ENCODE assay signal across 13 mouse cellular contexts in the genomic region with DNA sequence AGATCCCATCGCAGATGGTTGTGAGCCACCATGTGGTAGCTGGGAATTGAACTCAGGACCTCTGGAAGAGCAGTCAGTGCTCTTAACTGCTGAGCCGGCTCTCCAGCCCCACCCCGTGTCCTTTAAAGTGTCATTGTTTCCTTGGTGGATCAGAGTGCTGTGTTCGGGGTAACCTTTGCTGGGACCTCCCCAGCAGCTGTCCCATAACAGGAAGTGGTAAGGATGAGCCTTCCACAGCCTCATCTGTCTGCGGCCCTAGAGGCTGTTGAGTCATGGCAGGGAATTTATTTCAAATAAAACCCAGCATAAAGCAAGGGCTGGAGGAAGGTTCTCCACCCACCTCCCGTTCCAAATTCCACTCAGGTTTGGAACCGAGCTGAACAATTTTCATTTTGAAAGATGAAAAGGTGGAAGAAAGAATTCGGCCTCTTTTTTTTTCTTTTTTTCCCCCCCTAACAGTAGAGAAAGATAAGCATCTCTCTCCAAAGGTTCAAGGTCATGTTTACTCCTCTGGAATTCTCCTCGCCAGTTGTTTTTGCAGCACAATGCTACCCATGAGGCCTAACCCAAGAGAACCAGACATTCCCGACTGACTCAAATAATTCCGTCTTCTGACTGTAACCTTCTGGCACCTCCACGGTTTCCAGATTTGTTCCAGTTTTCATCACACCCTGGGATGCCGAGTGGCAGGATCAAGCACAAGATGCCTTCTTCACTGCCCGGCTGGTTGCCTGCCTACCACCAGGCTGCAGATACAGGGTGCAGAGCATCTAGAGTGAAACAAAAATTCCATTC.
A peak's percentile ranks its signal among the peaks of the same experiment; 100 is the strongest.
DNase-seq lines count a peak whose midpoint lies in the region; ATAC-seq and TF ChIP-seq lines count a peak whose summit lies in the region.
"Had no signal": no experiment of that assay in that cellular context is flagged by ENCODE, and none has a peak within 500 bp of the region (broad histone marks: within the 10 kb centered on the region; RNA-seq: fewer than 3 reads in every experiment).

No protein-coding gene starts in this region.

- DNase-seq in 3134 (ENCODE audit: extremely low read depth, insufficient read length, low spot score) = peak; percentile 45
- DNase-seq in CD4-positive helper T cell, adult 2 months (ENCODE audit: low read depth, low spot score) = peak; percentile 78
- peak; percentile 11 to 22 for DNase-seq in natural killer cell, adult 2 months (ENCODE audit: low spot score in 2 of 2)
- no peak for DNase-seq in midbrain, embryonic 14.5 days
- DNase-seq: cerebellum, adult 8-10 months; gastrocnemius, postnatal 25 days had no signal

- no peaks in the 10 kb centered on the region for H3K27me3 ChIP-seq in midbrain, embryonic 14.5 days (ENCODE audit: control insufficient read depth, insufficient read depth, low read length)
- no peaks in the 10 kb centered on the region for H3K27me3 ChIP-seq in intestine, postnatal 0 days (replicated peaks; ENCODE audit: control insufficient read depth, insufficient read depth, low read length)
- no peaks in the 10 kb centered on the region for H3K27me3 ChIP-seq in intestine, embryonic 15.5 days (replicated peaks)
- H3K27me3 ChIP-seq in midbrain, embryonic 15.5 days (replicated peaks) = no peaks in the 10 kb centered on the region
- H3K27me3 ChIP-seq: forebrain, embryonic 12.5 days; limb, embryonic 13.5 days had no signal

- no peaks in the 10 kb centered on the region for H3K36me3 ChIP-seq in midbrain, embryonic 14.5 days (ENCODE audit: control insufficient read depth, insufficient read depth, low read length)
- H3K36me3 ChIP-seq in intestine, postnatal 0 days (ENCODE audit: control insufficient read depth, insufficient read depth) = no peaks in the 10 kb centered on the region
- no peaks in the 10 kb centered on the region for H3K36me3 ChIP-seq in intestine, embryonic 15.5 days
- no peaks in the 10 kb centered on the region for H3K36me3 ChIP-seq in midbrain, embryonic 15.5 days (replicated peaks)
- H3K36me3 ChIP-seq: forebrain, embryonic 12.5 days; limb, embryonic 13.5 days had no signal

- H3K4me1 ChIP-seq in embryonic fibroblast, embryonic 13.5 days (ENCODE audit: control insufficient read depth, insufficient read depth, low read length) = no peaks in the 10 kb centered on the region
- H3K4me1 ChIP-seq in midbrain, embryonic 14.5 days (ENCODE audit: control insufficient read depth, insufficient read depth, low read length) = no peaks in the 10 kb centered on the region
- no peaks in the 10 kb centered on the region for H3K4me1 ChIP-seq in intestine, postnatal 0 days (replicated peaks; ENCODE audit: control insufficient read depth, insufficient read depth, low read length)
- no peaks in the 10 kb centered on the region for H3K4me1 ChIP-seq in intestine, embryonic 15.5 days (replicated peaks)
- no peaks in the 10 kb centered on the region for H3K4me1 ChIP-seq in midbrain, embryonic 15.5 days
- H3K4me1 ChIP-seq: forebrain, embryonic 12.5 days had no signal

- no peak overlapping the region for H3K4me2 ChIP-seq in midbrain, embryonic 14.5 days (ENCODE audit: low read length)
- H3K4me2 ChIP-seq in intestine, postnatal 0 days (replicated peaks; ENCODE audit: low read depth) = no peak overlapping the region
- H3K4me2 ChIP-seq in intestine, embryonic 15.5 days (replicated peaks) = no peak overlapping the region
- no peak overlapping the region for H3K4me2 ChIP-seq in midbrain, embryonic 15.5 days
- H3K4me2 ChIP-seq: forebrain, embryonic 12.5 days; limb, embryonic 13.5 days had no signal

- H3K9ac ChIP-seq in midbrain, embryonic 14.5 days (replicated peaks; ENCODE audit: low read length) = no peak overlapping the region
- H3K9ac ChIP-seq in intestine, postnatal 0 days (ENCODE audit: low read depth, low read length) = no peak overlapping the region
- no peak overlapping the region for H3K9ac ChIP-seq in intestine, embryonic 15.5 days
- no peak overlapping the region for H3K9ac ChIP-seq in midbrain, embryonic 15.5 days
- H3K9ac ChIP-seq: forebrain, embryonic 12.5 days; limb, embryonic 13.5 days had no signal

- TF ChIP-seq POLR2A in embryonic fibroblast, embryonic 13.5 days (IDR thresholded peaks at IDR 0.05; ENCODE audit: low read depth, low read length) = no peak

- no peak for TF ChIP-seq CTCF in embryonic fibroblast, embryonic 13.5 days (IDR thresholded peaks at IDR 0.05; ENCODE audit: borderline replicate concordance, insufficient read depth, low read length)
- no peak for TF ChIP-seq CTCF in intestine, postnatal 0 days (IDR thresholded peaks at IDR 0.05; ENCODE audit: low read depth)

- 84% methylated on average over 14 of the region's 14 CpGs for WGBS in midbrain, embryonic 14.5 days
- WGBS in intestine, postnatal 0 days = 67% methylated on average over 14 of the region's 14 CpGs
- 67% methylated on average over 14 of the region's 14 CpGs for WGBS in intestine, embryonic 15.5 days
- 79% methylated on average over 14 of the region's 14 CpGs for WGBS in midbrain, embryonic 15.5 days

- H3K9me3 ChIP-seq in midbrain, embryonic 14.5 days (ENCODE audit: control insufficient read depth, low read length) = no peaks in the 10 kb centered on the region
- no peaks in the 10 kb centered on the region for H3K9me3 ChIP-seq in intestine, postnatal 0 days (ENCODE audit: control insufficient read depth)
- H3K9me3 ChIP-seq in intestine, embryonic 15.5 days = no peaks in the 10 kb centered on the region
- no peaks in the 10 kb centered on the region for H3K9me3 ChIP-seq in midbrain, embryonic 15.5 days
- H3K9me3 ChIP-seq: forebrain, embryonic 12.5 days; limb, embryonic 13.5 days had no signal

- H3K27ac ChIP-seq in embryonic fibroblast, embryonic 13.5 days (ENCODE audit: insufficient read depth, low read length) = peak overlapping the region; percentile 92
- H3K27ac ChIP-seq in midbrain, embryonic 14.5 days (replicated peaks; ENCODE audit: low read depth, low read length) = no peak overlapping the region
- H3K27ac ChIP-seq in intestine, postnatal 0 days (ENCODE audit: low read depth, low read length) = no peak overlapping the region
- no peak overlapping the region for H3K27ac ChIP-seq in intestine, embryonic 15.5 days
- no peak overlapping the region for H3K27ac ChIP-seq in midbrain, embryonic 15.5 days
- H3K27ac ChIP-seq: forebrain, embryonic 12.5 days; layer of hippocampus, adult 2 months; limb, embryonic 13.5 days had no signal

- no peak overlapping the region for H3K4me3 ChIP-seq in embryonic fibroblast, embryonic 13.5 days (ENCODE audit: insufficient read depth, low read length)
- H3K4me3 ChIP-seq in midbrain, embryonic 14.5 days (replicated peaks; ENCODE audit: low read depth, low read length) = no peak overlapping the region
- no peak overlapping the region for H3K4me3 ChIP-seq in intestine, postnatal 0 days (ENCODE audit: low read depth, low read length)
- H3K4me3 ChIP-seq in intestine, embryonic 15.5 days (replicated peaks) = no peak overlapping the region
- no peak overlapping the region for H3K4me3 ChIP-seq in midbrain, embryonic 15.5 days
- H3K4me3 ChIP-seq: forebrain, embryonic 12.5 days; layer of hippocampus, adult 2 months; limb, embryonic 13.5 days had no signal

- ATAC-seq in midbrain, embryonic 14.5 days (ENCODE audit: low FRiP score, low TSS enrichment) = no peak
- ATAC-seq in intestine, postnatal 0 days = no peak
- no peak for ATAC-seq in intestine, embryonic 15.5 days
- no peak for ATAC-seq in midbrain, embryonic 15.5 days (replicated peaks)
